Mouse (Mus musculus): Measurements from ENCODE around the gene H2al2a.
"Not testable (repeated sequence)": the region's sequence is repeated elsewhere in the genome, so short reads cannot be mapped to it uniquely, and the experiment has no call there.

The H2al2a gene

DNA sequence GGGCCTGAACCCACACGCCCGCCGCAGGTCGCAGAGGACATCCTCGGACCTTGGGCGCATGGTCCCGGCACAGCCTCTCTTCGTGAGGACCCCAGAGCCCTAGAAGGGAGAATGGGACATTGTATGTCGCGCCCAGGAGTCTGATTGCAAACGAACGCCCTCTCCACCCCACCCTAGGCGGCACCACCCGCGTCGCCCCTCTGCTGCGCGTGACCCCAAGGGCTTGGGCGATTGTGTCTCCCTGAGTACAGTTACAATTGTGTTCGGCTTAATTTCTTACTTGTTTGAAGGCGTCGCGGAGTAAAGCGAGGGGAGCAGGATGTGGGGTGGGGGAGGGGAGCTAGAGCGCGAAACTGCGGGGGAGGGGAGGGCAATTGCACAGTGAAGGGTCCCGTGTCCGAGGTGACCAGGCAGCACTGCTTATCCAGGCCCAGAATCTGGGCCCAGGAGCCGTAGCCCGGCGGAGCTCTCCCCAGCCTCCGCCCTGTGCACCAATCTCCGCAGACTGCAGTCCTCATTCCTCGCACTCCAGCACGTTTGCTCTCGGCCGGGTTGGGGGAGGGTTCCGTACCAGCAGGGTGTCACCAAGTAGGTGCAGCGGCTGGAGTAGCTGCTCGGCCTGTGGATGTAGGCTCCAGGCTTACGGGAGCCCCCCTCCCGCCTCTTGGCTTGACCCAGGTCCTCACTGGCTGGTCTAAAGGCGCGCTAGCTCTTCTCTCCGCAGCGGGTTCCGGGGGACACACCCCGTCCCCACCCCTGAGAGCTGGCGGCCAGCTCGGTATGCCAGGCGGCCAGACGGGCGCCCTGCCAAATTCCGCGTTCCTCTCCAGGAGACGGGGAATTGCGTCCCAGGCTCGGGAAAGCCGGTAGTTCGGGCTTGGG, 31.6 kb upstream of the H2al2a start:
- no peak for DNase-seq (ENCODE audit: low read depth in 1 of 2, low spot score in 2 of 2)

DNA sequence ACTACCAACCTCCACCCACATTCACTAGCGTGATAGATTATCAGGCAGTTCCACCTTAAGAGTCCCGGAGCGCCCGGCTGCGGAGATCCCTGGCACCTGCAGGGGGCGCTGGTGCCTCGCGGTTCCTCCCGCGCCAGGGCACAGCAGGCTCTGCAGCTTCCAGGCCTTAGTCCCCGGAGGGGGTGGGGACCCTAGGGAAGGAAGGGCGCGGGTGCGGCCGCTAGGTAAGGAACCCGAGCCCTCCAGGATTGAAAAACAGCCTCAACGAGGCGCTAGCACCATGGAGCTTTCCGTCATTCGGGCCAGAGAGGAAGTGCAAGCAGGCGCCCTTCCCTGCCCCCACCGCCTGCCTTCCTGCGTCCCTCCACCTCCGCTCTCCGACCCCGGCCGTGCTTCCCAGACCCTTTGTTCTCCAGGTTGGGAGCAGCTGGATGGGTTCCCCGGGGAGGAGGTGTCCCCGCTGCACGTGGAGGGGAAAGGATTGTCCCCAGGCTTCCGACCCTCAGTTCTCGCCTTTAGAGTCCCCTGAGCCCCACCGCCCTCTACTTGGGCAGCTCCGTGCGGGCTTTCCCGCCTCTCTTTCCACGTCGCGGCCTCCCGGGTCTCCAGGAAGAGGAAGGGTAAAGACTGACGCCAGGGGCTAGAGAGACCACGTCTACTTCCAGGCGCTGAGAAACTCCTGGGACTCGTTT, 30.8 kb upstream of the H2al2a start:
- peak; percentile 66 to 82 for DNase-seq (ENCODE audit: low read depth in 1 of 2, low spot score in 2 of 2)

DNA sequence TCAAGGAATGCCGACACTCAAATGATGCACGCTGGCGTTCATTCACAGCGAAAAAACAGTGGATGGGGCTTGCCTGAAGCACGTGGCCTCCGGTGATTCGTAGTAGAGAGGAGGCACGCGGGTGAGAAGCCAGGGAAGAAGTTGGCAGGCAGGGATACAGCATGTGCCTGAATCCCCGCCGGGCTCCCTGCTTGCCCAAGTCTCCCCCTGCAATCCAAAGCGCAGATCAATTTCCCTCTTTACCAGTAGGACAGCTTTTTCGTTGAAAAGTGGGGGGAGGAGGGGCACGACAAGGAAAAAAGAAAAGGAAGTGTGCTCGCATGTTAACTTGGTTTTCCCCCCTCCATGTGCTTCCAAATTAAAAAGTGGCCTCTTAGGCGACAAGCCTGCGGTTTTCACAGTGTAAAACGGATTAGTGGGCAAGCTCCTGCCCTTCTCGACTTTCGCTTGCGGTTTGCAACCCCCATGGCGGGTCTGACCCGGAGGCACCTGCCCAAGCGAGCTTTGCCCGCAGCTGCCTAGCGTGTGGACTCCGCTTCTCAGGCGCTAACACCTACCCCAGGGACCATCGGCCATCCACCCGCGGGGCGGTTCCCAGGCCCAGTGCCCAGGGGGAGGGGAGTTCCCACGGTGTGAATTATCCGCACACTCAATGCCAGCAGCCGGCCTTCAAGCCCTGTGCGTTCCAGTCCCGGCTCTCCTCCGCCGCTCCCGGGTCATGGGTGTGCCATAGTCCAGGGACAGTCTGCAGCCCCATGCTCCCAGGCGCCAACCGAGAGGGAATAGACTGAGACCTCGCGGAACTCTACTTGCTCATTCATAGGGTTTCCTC, 29.6 kb upstream of the H2al2a start:
- no peak for DNase-seq (ENCODE audit: low read depth in 1 of 2, low spot score in 2 of 2)

DNA sequence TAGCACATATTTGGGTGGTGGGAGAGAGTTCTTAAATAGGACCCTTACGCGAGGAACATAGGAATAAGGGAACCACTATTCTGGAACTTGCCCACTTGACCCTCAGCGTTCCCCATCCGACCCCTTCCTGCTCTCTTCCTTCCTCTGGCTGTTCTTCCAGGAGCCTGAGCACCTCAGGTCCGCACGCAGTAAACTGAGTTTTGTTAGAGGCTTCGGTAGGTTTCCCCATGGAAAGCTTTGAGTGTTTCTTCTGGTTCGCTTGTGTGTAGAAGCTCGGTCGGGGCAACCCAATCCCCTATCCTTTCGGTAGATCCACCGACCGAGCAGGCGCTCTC, 29.0 kb upstream of the H2al2a start:
- DNase-seq (ENCODE audit: low read depth in 1 of 2, low spot score in 2 of 2), result no peak

DNA sequence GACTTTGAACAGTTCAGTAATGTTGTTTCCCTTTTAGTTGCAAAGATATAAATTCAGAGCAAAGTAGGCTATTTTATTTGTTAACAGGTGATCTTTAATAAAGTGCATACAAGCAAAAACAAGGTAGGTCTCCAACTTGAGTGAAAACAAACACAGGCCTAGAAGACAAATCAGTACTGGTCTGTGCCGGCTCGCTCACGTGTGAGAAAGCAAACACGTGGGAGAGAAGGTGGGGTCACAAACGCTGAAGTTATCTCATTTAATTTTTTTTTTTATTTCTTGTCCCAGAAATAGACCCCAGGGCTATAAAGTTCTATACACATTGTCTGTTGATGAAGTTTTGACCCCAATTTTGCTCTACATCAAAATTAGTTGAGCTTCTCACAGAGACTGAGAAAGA, 28.4 kb upstream of the H2al2a start:
- DNase-seq (ENCODE audit: low read depth in 1 of 2, low spot score in 2 of 2), result no peak

DNA sequence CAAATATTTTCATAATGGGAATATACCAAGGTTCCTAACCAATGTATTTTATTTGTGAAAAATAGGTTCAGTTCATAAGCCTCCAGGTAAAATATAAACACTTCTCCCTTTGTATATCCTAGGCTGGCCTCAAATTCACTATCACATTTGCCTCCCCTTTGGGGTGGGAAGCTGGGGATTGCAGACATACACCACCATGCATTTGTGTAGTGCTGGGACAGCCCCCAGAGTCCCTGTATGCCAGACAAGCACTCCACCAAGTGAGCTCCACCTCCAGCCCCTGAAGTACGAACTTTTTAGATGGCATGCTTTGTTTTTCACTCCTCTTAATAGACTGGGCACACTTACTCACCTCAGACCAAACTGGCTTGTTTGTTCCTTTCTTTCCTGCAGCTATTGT, 26.1 kb upstream of the H2al2a start:
- no peak for DNase-seq (ENCODE audit: low read depth in 1 of 2, low spot score in 2 of 2)

DNA sequence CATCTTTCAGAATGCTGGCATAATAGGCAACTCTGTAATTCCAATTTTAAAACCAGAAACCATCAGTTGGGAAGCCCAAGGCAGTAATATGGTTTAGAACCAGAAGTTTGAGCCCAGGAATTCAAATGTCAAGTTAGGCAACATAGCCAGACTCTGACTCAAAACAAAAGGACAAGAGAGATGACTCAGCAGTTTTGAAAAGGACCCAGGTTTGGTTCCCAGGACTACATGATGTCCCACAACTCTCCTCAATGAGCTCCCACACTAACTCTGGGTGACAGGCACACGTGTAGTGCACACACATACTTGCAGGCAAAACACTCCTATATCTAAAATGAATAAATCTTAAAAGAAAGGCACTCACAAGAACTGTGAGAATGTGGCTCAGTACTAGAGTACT, 22.4 kb upstream of the H2al2a start:
- DNase-seq (ENCODE audit: low read depth in 1 of 2, low spot score in 2 of 2), result no peak

DNA sequence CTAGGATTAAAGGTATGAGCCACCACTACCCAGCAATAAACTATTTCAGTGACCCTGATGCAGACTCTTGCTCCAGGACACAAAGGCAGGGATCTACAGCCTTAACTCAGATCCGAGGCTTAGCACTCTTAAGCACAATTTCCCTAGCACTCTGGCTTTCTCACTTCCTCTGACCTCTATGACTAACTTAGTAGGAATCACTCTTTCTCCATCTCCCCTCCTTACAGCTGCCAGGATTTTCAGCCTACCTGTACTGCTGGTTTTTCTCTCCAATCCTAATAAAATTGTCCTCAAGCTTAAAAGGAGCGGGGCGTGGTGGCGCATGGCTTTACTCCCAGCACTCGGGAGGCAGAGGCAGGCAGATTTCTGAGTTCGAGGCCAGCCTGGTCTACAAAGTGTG, 20.6 kb upstream of the H2al2a start:
- no peak for DNase-seq (ENCODE audit: low read depth in 1 of 2, low spot score in 2 of 2)

DNA sequence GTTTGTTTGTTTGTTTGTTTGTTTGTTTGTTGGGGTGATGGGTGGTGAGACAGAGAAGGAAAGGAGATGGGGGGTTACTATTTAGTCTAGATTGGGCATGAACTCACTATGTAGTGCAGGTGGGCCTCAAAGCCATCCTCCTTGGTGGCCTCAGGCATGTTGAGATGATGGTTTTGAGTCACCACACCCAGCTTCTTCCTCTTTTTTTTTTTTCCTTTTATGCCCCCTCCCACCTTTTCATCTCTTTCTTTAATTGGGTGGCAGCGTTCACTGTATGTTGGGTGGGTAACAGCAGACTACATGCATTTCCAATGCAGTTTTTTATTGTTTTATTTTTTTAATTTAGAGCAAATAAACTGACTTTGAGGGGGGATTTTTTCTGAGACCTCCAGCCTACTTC, 19.9 kb upstream of the H2al2a start:
- DNase-seq (ENCODE audit: low read depth in 1 of 2, low spot score in 2 of 2), result no peak

DNA sequence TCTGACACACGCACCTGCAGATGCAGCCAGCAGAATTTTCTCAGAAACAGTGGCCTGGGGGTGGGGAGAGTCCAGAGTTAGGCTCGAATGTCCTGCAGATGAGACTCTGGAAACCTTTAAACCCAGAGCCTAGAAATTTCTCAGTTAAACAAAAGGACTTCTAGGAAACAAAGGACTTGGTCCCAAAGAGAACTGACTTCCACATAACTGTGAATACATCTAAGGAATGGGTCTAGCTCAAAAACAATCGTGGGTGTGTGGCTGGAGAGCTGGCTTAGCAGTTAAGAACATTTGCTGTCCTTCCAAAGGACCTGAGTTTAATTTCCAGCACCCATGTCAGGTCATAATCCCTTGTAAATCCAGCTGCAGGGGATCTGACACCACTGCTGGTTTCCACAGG, 18.8 kb upstream of the H2al2a start:
- no peak for DNase-seq (ENCODE audit: low read depth in 1 of 2, low spot score in 2 of 2)

DNA sequence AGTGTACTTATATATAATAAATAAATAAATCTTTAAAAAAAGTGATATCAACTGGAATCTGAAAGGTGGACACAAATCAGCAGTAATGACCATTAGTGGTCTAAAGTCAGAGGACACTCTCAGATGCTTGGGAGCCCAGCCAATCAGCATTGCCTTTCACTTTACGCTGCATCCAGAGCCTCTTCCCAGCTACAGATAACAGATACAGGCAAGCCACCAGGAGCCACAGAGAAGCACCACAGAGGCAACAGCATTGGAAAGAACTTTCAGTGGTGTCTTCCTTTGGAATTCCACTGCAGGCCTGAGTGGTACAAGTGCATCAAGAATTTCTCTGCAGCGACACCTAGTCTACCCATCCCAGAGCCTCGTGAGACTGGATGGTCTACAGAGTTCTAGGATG, 16.1 kb upstream of the H2al2a start:
- no peak for DNase-seq (ENCODE audit: low read depth in 1 of 2, low spot score in 2 of 2)

DNA sequence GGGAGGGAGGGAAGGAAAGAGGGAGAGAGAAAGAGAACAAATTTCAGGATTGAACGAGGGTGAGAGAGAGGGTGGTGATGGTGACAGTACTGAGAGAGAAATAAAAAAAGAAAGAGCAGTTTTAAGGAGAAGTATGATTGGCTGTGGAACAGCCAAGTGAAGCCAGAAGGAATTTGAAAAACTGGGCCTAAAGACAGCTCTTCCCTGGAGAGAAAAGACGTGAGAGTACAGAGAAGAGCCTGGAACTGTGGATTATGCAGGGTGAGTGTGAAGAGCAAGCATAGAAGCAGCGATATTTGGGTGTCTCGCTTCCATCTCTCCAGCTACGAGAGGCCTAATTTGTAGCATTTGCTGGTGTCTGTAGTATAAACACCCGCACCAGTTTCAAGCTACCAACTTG, 14.5 kb upstream of the H2al2a start:
- no peak for DNase-seq (ENCODE audit: low read depth in 1 of 2, low spot score in 2 of 2)

DNA sequence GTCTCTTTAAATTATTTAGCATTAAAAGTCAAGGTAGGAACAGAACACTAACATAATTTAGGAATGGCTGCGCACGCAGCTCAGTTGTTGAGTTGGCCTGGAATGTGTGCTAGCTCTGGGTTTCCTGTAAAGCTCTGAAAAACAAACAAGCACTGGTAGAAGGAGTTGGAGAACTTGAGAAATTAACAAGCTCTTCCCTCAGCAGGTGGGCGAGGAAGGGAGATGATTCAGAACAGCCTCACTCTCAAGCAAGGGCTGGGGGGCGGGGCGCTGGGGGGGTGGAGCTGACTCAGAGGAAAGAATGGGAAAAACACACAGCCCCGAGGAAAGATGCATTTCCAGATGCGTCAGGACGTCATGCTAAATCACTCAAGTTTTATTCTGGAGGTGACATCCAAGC, 8.4 kb upstream of the H2al2a start:
- no peak for DNase-seq (ENCODE audit: low read depth in 1 of 2, low spot score in 2 of 2)

DNA sequence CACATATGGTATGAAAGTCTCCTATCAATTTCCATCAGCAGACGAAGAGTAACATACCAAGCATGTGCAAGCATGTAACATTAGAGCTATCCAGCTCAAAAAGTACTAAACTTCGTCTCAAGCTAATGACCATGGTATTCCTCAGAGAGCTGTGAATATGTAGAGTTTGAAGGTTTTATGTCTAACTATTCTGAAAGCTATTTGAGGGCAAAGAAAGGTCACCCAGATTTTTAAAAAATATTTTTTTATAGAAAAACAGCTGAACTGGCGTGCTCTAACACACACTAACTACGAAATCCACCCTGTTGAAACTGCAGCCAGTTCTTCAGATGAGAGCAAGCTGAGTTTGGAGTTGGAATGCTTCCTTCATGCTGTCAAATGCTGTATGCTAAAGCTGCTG, 7.5 kb upstream of the H2al2a start:
- DNase-seq (ENCODE audit: low read depth in 1 of 2, low spot score in 2 of 2), result no peak

DNA sequence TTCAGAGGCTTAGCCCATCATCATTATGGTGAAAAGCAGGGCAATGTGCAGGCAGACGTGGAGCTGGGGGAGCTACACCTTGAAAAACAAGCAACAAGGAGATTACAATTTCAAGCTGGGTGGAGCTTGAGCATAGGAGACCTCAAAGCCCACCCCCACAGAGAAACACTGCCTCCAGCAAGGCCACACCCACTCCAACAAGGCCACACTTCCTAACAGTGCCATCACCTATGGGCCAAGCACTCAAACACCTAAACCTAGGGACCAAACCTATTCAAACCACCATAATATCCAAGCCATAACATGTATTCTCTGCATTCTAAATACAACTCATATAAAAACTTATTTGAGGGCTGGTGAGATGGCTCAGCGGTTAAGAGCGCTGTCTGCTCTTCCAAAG, 5.5 kb upstream of the H2al2a start:
- no peak for DNase-seq (ENCODE audit: low read depth in 1 of 2, low spot score in 2 of 2)

DNA sequence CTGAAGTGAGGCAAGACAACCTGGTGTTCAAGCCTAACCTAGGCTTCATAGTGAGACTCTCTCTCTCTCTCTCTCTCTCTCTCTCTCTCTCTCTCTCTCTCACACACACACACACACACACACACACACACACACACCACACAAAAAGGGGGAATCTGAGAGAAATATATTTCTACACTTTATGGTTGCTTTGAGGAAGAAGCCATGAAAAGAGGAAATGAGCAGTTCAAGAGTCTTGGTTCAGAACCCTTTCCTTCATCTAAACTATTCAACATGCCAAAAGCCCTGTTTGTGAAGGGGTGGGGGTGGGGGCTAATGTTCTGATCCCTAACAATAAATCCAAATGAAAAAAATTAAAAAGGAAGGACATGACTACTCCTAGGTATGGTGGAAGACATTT, 7.2 kb downstream of the H2al2a start:
- DNase-seq (ENCODE audit: low read depth in 1 of 2, low spot score in 2 of 2), result no peak

DNA sequence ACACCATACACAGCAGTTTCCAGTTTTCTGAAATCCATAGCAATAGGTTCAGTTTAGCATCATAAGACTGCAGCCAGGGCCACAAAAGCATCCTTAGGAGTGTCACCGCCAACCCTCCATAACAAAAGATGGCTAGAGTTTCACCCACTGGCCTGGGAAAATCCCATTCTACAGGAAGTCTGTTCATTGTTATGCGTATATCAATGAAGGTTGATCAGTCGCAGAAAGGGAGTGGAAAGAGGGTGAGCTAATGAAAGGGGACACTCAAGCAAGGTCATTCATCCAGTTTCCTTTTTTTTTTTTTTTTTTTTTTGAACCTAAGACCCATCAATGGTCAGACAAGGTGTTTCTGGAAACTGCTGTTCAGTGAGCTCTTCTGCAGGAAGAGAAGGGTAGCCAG, 7.6 kb downstream of the H2al2a start:
- DNase-seq (ENCODE audit: low read depth in 1 of 2, low spot score in 2 of 2), result no peak

DNA sequence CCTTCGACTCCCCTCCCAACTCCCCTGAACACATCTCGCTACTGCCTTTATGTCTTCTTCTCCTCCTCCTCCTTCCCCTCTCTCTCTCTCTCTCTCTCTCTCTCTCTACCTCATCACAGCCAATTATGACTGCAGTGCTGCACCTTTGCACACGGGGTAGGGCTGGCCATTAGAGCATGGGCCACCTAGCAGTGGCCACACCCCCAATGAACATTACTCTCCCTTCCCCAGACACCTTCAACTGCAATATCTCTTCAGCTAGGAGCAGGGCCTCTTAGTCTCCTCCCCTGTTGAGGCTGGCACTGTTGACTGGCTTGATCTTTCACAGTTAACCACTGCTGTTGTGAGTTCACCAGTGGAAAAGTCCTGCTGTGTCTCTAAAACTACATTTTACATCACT, 10.1 kb downstream of the H2al2a start:
- DNase-seq (ENCODE audit: low read depth in 1 of 2, low spot score in 2 of 2), result no peak

DNA sequence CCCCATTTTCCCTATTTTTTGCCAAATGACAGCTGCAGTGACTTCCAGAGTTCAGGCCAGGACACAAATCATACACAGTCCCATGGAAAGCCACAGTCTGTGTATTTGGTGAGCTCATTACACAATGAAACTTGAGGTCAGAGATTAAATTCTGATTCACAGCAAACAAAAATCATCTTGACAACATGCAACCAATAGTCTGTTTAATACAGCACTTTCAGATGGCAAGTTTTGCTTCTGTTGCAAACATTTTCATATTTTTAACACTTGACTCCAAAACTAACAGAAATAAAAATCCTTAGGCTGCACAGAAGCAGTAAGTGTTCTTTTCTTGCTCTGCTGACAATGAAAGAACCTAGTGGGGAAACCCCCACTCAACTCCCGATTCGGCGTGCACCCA, 12.0 kb downstream of the H2al2a start:
- no peak for DNase-seq (ENCODE audit: low read depth in 1 of 2, low spot score in 2 of 2)

DNA sequence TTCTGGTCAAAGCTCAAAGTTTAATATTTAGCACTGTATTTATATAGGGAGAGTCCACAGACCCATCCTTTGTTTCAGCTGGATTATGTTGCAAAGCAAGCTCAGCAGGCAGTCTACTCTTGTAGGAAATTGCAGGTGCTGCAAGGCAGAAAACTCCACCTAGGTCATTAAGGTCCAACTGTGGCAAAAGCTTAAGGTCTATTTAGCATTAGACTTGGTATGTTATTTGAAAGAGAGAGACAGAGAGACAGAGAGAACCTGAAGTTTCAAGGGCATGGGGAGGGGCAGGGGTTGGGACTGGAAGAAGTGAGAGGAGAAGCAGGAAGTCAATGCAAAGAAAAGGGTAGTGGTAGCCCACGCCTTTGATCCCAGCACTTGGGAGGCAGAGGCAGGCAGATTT, 14.0 kb downstream of the H2al2a start:
- DNase-seq (ENCODE audit: low read depth in 1 of 2, low spot score in 2 of 2), result no peak

DNA sequence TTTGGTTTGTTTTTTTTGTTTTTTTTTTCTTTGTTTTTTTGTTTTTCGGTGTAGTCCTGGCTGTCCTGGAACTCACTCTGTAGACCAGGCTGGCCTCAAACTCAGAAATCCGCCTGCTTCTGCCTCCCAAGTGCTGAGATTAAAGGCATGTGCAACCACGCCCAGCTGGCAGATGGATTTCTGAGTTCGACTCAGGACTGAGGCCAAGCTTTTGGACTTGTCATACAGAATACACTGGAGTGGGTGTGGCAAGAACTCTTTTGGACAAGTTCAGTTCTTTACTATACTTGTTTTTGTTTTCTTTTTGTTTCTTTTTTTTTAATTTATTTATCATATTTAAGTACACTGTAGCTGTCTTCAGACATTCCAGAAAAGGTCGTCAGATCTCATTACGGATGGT, 18.1 kb downstream of the H2al2a start:
- DNase-seq (ENCODE audit: low read depth in 1 of 2, low spot score in 2 of 2), result no peak

DNA sequence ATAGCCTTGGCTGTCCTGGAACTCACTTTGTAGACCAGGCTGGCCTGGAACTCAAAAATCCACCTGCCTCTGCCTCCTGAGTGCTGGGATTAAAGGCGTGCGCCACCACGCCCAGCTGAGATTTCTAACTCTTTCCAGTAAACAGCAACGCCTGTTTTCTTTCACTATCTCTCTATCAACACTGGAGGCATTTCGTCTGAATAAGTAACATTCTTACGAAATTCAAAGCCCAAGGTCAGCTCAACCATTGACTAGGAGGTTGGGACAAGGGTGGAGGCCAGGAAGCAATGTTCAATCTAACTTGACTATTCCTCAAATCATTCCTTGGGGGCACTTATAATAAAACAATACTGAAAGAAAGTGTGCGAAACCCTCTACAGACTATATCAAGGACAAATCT, 18.5 kb downstream of the H2al2a start:
- DNase-seq (ENCODE audit: low read depth in 1 of 2, low spot score in 2 of 2), result not testable (repeated sequence)

Measured in monocyte, adult 2 months (primary cell).